Mouse (Mus musculus) embryonic facial prominence, embryonic 14.5 days (tissue): ENCODE results near the gene Il17c. TPM values are rescaled to one million over a fixed set of nuclear protein-coding genes. Genes with fewer than 3 reads are reported as not detected.

Experiments
- ATAC-seq: fragments of 200-750 bp; cut with Nextera tagmentation; 2 replicates; pipeline ENCODE4 v1.8.0; 2017; ENCODE audit warnings: low read depth, moderate number of reproducible peaks, moderate TSS enrichment
- DNase-seq: peaks from one replicate; pipeline ENCODE4 v3.0.0-alpha.2; 2015; ENCODE audit warnings: low spot score
- H3K27ac ChIP-seq: fragments of 300-500 bp; sonication (generic); replicated peaks from 2 replicates; pipeline ENCODE4 v1.5.1; 2014; ENCODE audit warnings: low read depth, mild to moderate bottlenecking, low read length, moderate library complexity
- H3K27me3 ChIP-seq: fragments of 300-500 bp; sonication (generic); replicated peaks from 2 replicates; pipeline ENCODE4 v1.6.1; 2014; ENCODE audit warnings: low read length; ENCODE audit not compliant: control insufficient read depth, insufficient read depth
- H3K36me3 ChIP-seq: fragments of 300-500 bp; sonication (generic); 2 replicates; pipeline ENCODE4 v1.6.1; 2014; ENCODE audit warnings: low read length, mixed read lengths; ENCODE audit not compliant: control insufficient read depth, insufficient read depth
- H3K4me1 ChIP-seq: fragments of 300-500 bp; sonication (generic); 2 replicates; pipeline ENCODE4 v1.6.1; 2014; ENCODE audit warnings: antibody characterized with exemption, low read length; ENCODE audit not compliant: control insufficient read depth, insufficient read depth
- H3K4me2 ChIP-seq: fragments of 300-500 bp; sonication (generic); 2 replicates; pipeline ENCODE4 v1.6.1; 2014; ENCODE audit warnings: low read depth, mild to moderate bottlenecking, low read length, moderate library complexity, mixed read lengths
- H3K4me3 ChIP-seq: fragments of 300-500 bp; sonication (generic); 2 replicates; pipeline ENCODE4 v1.5.1; 2014; ENCODE audit warnings: low read depth, mild to moderate bottlenecking, low read length
- H3K9ac ChIP-seq: fragments of 300-500 bp; sonication (generic); 2 replicates; pipeline ENCODE4 v1.6.1; 2014; ENCODE audit warnings: low read depth, mild to moderate bottlenecking, low read length, moderate library complexity, mixed read lengths
- H3K9me3 ChIP-seq: fragments of 300-500 bp; sonication (generic); 2 replicates; pipeline ENCODE4 v1.6.1; 2016; ENCODE audit warnings: low read length; ENCODE audit not compliant: control insufficient read depth
- WGBS: fragments of 180-500 bp; shearing (Covaris S2); extraction: QIAGEN DNeasy Blood & Tissue Kit; methylation state at CpG from one replicate; pipeline ENCODE4 v1.1.7; 2014; 5-methylcytosine and 5-hydroxymethylcytosine counted together
- polyA plus RNA-seq: library from polyadenylated mRNA; unstranded; fragments of >200 nt; fragmentation: Nextera tagmentation; extraction: Ambion mirVana; gene quantifications from 2 replicates; pipeline ENCODE4 v1.2.1, GENCODE M21; 2014

Gene Il17c
- not detected in 2 replicates for polyA plus RNA-seq

DNA sequence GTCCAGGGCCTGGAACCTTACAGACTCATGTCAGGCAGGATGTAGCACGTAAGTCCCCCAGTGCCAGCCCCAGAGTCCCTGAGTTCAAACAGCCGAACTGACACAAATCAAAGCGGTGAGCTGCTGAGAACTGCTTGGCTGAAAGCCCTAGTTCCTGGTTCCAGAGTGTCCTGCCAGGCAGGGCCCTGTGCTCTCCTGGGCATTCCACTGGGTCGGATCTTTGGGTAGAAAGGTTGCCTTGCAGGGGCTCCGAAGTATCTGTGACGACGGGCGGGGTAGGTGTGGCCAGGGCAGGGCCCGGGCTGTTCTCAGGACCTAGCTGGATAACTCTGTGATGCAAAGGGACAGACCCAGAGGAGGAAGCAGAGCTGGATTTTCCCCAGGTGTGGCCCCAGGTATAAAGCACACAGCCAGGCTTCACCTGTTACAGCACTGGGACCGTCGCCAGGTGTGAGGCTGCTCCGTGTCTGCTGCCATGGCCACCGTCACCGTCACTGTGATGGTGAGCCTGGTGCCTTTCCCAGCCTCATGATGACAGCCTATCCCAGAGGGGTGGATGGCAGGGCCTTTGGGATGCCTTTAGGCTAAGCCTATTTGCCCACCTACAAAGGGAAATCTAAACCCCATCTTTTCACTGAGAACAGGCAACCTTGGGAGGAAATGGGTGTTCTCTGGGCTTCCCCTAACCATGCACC, at the start of gene Il17c:
Il17c (plus strand) TSS at position 645 of the 695 bp plus-strand sequence.
- H3K4me2 ChIP-seq = no peak within 1 kb of the TSS
- no peaks in the 10 kb centered on the region for H3K9me3 ChIP-seq
- no peaks in the 10 kb centered on the region for H3K4me1 ChIP-seq
- H3K27me3 ChIP-seq = no peaks in the 10 kb centered on the region
- ATAC-seq (no peak; the same call in 1 of the 2 replicates), DNase-seq (peak; percentile 28)
- no peak within 1 kb of the TSS for H3K9ac ChIP-seq
- no peak within 1 kb of the TSS for H3K4me3 ChIP-seq
- H3K36me3 ChIP-seq = peaks cover 28% of the 10 kb centered on the region
- 80% methylated on average over 14 of the region's 14 CpGs for WGBS
- H3K27ac ChIP-seq = no peak within 1 kb of the TSS

DNA sequence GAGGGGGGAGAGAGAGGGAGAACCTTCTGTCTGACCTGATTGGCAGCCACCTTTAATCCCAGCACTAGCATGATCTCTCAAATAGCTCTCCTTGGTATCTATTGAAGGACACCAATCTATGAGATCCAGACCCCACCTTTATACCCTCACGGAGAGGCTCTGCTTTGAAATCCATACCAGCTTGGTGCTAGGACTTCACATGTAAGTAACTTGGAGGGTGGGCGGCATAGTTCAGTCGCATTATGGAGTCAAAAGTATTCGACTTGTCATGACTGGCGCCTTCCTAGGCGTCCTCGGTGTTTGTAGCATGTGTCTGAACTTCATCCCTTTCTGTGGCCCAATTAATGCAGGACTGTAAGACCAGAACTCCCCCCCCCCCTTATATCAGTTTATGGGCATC, 46.5 kb upstream of the Il17c start:
- WGBS = 88% methylated on average over 7 of the region's 7 CpGs
- Histone ChIP-seq H3K4me1 (peaks cover 17% of the 10 kb centered on the region), H3K27me3 (no peaks in the 10 kb centered on the region), H3K9ac (no peak overlapping the region; the same call in 1 of the 2 replicates), H3K9me3 (no peaks in the 10 kb centered on the region), H3K36me3 (peaks cover 13% of the 10 kb centered on the region; the same call in 1 of the 2 replicates), H3K4me2 (peak overlapping the region; percentile 81), H3K27ac (no peak overlapping the region), H3K4me3 (no peak overlapping the region)
- ATAC-seq = no peak
- DNase-seq = no peak

DNA sequence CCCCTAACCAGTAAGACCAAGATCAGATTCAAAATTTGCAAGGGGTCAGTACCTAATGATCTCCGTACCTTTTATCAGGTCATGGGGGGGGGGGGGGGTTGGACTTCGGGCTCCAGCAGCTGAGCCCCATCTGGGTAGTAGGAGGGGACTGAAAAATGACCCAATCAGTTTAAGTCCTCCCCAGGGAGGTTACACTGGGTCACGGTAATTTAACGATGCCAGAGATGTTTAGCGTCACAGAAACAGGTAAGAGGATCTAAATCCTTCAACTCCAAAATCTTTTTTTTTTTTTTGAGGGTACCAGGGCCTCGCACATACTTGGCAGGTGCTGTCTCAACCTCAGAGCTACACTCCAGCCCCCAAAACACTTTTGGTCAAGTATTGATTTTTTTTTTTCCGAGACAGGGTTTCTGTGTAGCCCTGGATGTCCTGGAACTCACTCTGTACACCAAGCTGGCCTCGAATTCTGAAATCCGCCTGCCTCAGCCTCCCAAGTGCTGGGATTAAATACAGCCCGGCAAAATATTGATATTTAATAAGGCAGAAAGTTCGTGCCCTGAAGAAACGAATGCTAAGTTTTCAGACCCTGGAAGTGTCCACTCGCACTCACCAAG, 46.0 kb upstream of the Il17c start:
- no peak for DNase-seq
- Histone ChIP-seq H3K27me3 (no peaks in the 10 kb centered on the region), H3K4me1 (peaks cover 17% of the 10 kb centered on the region), H3K4me3 (peak overlapping the region; percentile 82), H3K9ac (peak overlapping the region; percentile 90), H3K9me3 (no peaks in the 10 kb centered on the region), H3K27ac (peak overlapping the region; percentile 96; the same call in 1 of the 2 replicates), H3K36me3 (peaks cover 13% of the 10 kb centered on the region; the same call in 1 of the 2 replicates), H3K4me2 (peak overlapping the region; percentile 81)
- 22% methylated on average over 13 of the region's 13 CpGs for WGBS
- peak; percentile 5 for ATAC-seq

DNA sequence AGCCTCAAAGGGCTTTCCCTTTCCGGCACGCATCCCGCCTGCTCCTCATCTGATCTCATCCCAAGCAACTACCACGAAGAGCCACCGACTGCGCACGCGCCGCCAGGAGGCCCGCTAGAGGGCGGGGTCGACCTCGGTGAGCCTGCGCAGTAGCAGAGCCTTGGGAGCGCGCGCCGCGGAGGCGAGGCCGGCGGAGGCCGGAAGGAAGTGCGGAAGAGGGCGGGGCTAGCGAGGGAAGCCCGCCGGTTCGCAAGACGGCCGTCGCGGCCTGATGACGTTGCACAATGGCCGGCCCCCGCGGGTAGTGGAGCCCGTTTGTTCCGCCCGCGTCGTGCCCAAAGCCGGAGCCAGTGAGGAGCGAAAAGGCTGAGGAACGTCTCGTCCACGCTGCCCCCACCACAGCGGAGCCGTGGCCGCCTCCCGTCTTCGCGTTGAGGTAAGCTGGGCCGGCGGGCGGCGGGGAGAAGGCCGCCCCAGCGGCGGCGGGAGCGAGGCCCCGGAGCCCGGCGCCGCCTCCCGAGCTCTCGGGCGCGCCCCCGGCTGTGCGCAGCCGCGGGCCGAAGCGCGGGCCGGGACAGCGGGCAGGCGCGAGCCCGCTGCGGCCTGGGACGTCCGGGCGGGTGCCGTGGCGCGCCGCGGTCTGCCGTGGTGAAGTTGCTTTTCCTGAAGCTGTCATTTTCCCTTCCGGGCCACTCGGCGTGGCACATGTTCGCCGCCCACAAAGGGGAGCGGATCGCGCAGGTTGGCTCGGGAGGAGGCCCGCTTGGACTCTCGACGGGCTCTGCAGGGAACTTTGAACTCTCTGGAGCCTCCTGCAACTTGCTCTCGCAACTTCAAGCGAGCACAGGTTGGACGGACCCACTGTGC, 45.2 kb upstream of the Il17c start, which contains the start of gene Zc3h18:
Zc3h18 (plus strand) TSS at position 245 of the 867 bp plus-strand sequence.
- peak; percentile 99 for DNase-seq
- Histone ChIP-seq H3K4me3 (peak within 1 kb of the TSS; percentile 82), H3K9ac (peak within 1 kb of the TSS; percentile 90), H3K4me2 (peak within 1 kb of the TSS; percentile 81), H3K9me3 (no peaks in the 10 kb centered on the region), H3K27me3 (no peaks in the 10 kb centered on the region), H3K4me1 (peaks cover 17% of the 10 kb centered on the region), H3K27ac (peak within 1 kb of the TSS; percentile 96), H3K36me3 (peaks cover 13% of the 10 kb centered on the region; the same call in 1 of the 2 replicates)
- WGBS = 0% methylated on average over 56 of the region's 107 CpGs
- peak; percentile 95 for ATAC-seq

DNA sequence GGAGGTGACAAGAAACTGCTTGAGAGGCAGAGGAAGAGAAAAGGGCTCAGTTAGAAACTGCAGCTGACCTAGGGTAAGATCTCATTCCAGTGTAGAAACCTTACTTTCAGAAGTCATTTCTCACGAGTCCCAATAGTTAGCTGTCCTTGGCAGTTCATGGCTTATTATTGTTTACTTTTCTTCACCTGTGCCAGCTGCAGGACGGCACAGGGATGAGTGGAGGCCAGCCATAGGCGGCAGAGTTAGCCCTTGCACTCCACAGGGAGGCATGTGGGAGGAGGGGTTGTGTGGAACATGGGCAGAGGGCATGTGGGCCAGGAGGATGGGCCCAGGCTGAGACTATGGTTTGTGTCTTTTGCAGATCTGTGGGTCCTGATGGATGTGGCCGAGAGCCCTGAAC, 38.8 kb upstream of the Il17c start:
- ATAC-seq (no peak), DNase-seq (no peak)
- Histone ChIP-seq H3K36me3 (peaks cover 69% of the 10 kb centered on the region), H3K27ac (no peak overlapping the region), H3K27me3 (no peaks in the 10 kb centered on the region), H3K9me3 (no peaks in the 10 kb centered on the region), H3K4me1 (peaks cover 3% of the 10 kb centered on the region), H3K4me3 (no peak overlapping the region), H3K4me2 (no peak overlapping the region), H3K9ac (no peak overlapping the region)
- WGBS = 82% methylated on average over 4 of the region's 4 CpGs

DNA sequence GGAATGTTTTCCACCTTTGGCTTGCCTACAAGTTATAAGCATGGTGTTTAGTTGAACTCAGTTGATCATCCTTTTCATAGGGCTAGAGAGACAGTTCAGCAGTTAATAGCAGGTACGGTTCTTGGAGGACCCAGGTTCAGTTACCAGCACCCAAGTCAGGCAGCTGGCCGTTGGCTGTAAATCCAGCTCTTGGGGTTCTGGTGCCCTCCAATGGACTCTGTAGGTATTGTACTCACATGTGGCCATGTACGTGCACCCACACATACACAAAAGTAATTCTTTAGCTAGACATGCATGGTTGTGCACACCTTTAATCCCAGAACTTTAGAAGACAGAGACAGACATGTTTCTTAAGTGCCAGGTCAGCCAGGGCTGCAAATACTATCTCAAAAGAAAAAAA, 32.5 kb upstream of the Il17c start:
- Histone ChIP-seq H3K27me3 (no peaks in the 10 kb centered on the region), H3K4me2 (no peak overlapping the region), H3K4me3 (no peak overlapping the region), H3K9ac (no peak overlapping the region), H3K4me1 (no peaks in the 10 kb centered on the region), H3K9me3 (no peaks in the 10 kb centered on the region), H3K27ac (no peak overlapping the region), H3K36me3 (peaks cover 89% of the 10 kb centered on the region)
- 78% methylated on average over 3 of the region's 3 CpGs for WGBS
- DNase-seq (no peak), ATAC-seq (no peak)

DNA sequence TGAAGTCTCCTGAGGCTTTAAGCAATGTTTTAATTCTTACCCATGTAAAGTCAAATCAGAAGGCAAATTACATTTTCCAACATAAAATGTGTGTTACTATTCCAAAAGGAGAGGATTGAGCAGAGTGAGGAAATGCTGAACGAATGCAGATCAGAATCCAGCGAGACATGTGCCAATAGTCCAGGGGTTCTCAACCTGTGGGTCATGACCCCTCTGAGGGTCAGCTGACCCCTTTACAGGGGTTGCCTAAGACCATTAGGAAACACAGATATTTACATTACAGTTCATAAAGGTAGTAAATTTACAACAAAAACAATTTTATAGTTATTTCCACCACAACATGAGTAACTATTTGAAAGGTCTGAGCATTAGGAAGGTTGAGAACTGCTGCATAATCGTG, 31.1 kb upstream of the Il17c start:
- H3K36me3 ChIP-seq = peaks cover 89% of the 10 kb centered on the region
- 81% methylated on average over 3 of the region's 3 CpGs for WGBS
- DNase-seq = no peak
- H3K27me3 ChIP-seq = no peaks in the 10 kb centered on the region
- ATAC-seq = no peak
- no peak overlapping the region for H3K4me2 ChIP-seq
- H3K27ac ChIP-seq = no peak overlapping the region
- H3K9me3 ChIP-seq = no peaks in the 10 kb centered on the region
- H3K9ac ChIP-seq = no peak overlapping the region
- H3K4me1 ChIP-seq = no peaks in the 10 kb centered on the region
- H3K4me3 ChIP-seq = no peak overlapping the region

DNA sequence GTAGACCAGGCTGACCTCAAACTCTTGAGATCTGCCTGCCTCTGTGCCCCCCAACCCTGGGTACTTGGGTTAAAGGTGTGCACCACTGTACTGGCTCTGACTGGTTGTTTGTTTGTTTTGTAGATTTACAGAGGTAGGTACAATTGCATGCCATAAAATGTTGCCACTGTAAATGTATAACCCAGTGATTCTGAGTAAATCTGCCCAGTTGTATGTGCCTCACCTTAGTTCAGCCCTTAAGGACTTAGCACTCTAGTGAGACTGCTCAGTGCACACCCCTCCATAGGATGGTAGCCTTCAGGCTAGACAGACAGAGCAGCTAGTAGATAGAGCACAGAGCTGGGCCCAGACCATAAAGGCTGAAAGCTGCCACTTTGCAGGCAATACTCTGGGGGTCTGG, 28.1 kb upstream of the Il17c start:
- H3K27ac ChIP-seq = no peak overlapping the region
- H3K9ac ChIP-seq = no peak overlapping the region
- DNase-seq (no peak), ATAC-seq (no peak)
- peaks cover 84% of the 10 kb centered on the region for H3K36me3 ChIP-seq
- no peak overlapping the region for H3K4me3 ChIP-seq
- no peaks in the 10 kb centered on the region for H3K27me3 ChIP-seq
- no peaks in the 10 kb centered on the region for H3K4me1 ChIP-seq
- H3K4me2 ChIP-seq = no peak overlapping the region
- H3K9me3 ChIP-seq = no peaks in the 10 kb centered on the region
